Mouse (Mus musculus) testis, adult 2 months (tissue): ENCODE results near the gene Xpnpep2.

Experiments used
- CTCF ChIP-seq: fragments of 200-500 bp; IDR thresholded peaks from 2 replicates; pipeline ENCODE4 v1.5.1; 2012; ENCODE audit warnings: low read depth, mild to moderate bottlenecking, inconsistent platforms, low read length, moderate library complexity; ENCODE audit not compliant: control insufficient read depth, insufficient read depth, insufficient replicate concordance
- POLR2A ChIP-seq: fragments of 200-500 bp; IDR thresholded peaks from 2 replicates; pipeline ENCODE4 v1.6.1; 2012; ENCODE audit warnings: low read depth, mild to moderate bottlenecking, inconsistent platforms, low read length, moderate library complexity; ENCODE audit not compliant: control insufficient read depth

GRCm38 (mm10) chrX:48138539-48139275 lies 30.2 kb downstream of the Xpnpep2 start:
- TF ChIP-seq POLR2A: no peak
- TF ChIP-seq CTCF: no peak
